Comparison of ENCODE assay signal across 16 mouse cellular contexts in the genomic region with DNA sequence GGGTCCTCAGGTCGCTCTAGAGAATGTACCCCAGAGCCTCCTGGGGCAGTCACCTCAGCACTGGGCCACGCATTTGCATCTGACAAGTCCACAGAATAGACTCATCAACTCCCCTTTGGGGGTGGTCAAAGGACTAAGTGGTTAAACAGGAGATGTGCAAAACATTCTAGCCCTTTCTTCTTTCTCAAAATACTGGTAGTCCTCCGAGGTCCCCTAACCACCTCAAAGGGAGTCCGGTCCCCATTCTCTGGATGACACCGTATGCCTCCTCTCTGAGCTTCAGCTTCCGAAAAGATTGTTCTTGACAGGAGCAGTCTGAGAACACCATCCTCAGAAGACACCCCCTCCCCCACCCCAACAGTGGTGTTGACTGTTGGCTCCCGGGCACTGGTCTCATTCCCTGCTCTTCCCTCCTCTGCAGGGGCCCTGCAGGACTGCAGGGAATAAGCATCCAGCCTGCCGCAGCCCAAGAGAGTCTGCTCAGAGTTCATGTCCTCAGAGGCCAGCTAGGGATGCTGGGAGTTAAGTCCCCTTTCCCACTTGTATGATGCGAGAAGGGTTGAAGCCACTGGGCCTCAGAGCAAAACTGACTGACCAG. TPM values are rescaled to one million over a fixed set of nuclear protein-coding genes. Genes with fewer than 3 reads are reported as not detected.
DNase-seq lines count a peak whose midpoint lies in the region; ATAC-seq and TF ChIP-seq lines count a peak whose summit lies in the region.
"Had no signal": no experiment of that assay in that cellular context is flagged by ENCODE, and none has a peak within 500 bp of the region (broad histone marks: within the 10 kb centered on the region; RNA-seq: fewer than 3 reads in every experiment).

No protein-coding gene starts in this region.

- no peak for TF ChIP-seq POLR2A in small intestine, adult 2 months (IDR thresholded peaks at IDR 0.05; ENCODE audit: low read depth, low read length)

- no peaks in the 10 kb centered on the region for H3K27me3 ChIP-seq in lung, embryonic 14.5 days (ENCODE audit: insufficient read depth, low read length)
- H3K27me3 ChIP-seq in intestine, postnatal 0 days (replicated peaks; ENCODE audit: control insufficient read depth, insufficient read depth, low read length), result no peaks in the 10 kb centered on the region
- H3K27me3 ChIP-seq in small intestine, adult 2 months (ENCODE audit: control insufficient read depth, insufficient read depth, low read length), result no peaks in the 10 kb centered on the region
- H3K27me3 ChIP-seq: forebrain, embryonic 13.5 days had no signal

- intact Hi-C loops in heart, postnatal 14 days (cut with DNase I), result no loop called here

- no peaks in the 10 kb centered on the region; the same call in 1 of the 2 replicates for H3K9me3 ChIP-seq in lung, embryonic 14.5 days (ENCODE audit: low read depth, low read length)
- H3K9me3 ChIP-seq in intestine, postnatal 0 days (ENCODE audit: control insufficient read depth), result no peaks in the 10 kb centered on the region
- H3K9me3 ChIP-seq: G1E had no signal

- no peak overlapping the region for H3K9ac ChIP-seq in lung, embryonic 14.5 days
- no peak overlapping the region for H3K9ac ChIP-seq in intestine, postnatal 0 days (ENCODE audit: low read depth, low read length)

- peak; percentile 41; the same call in 1 of the 2 replicates for ATAC-seq in lung, embryonic 14.5 days (ENCODE audit: insufficient read depth)
- no peak for ATAC-seq in intestine, postnatal 0 days
- ATAC-seq: forebrain, embryonic 13.5 days; inflammation-experienced regulatory T-cells, adult 6 months had no signal

- peak; percentile 92 for DNase-seq in heart, adult 11 months
- DNase-seq in heart, postnatal 14 days, result no peak
- DNase-seq in lung, embryonic 14.5 days, result peak; percentile 7
- DNase-seq in lung, postnatal 25 days (ENCODE audit: low spot score), result no peak
- no peak for DNase-seq in cerebellum, postnatal 25 days
- no peak for DNase-seq in kidney, postnatal 36 days
- DNase-seq: cerebellum, adult 9-11 months; gastrocnemius, postnatal 10 days; thymus, postnatal 14 days had no signal

- 38% methylated on average over 9 of the region's 9 CpGs for WGBS in lung, embryonic 14.5 days
- WGBS in intestine, postnatal 0 days, result 53% methylated on average over 9 of the region's 9 CpGs
- 44% methylated on average over 9 of the region's 9 CpGs for WGBS in small intestine, adult 2 months

- H3K4me1 ChIP-seq in lung, embryonic 14.5 days (ENCODE audit: insufficient read depth), result no peaks in the 10 kb centered on the region
- H3K4me1 ChIP-seq in intestine, postnatal 0 days (replicated peaks; ENCODE audit: control insufficient read depth, insufficient read depth, low read length), result no peaks in the 10 kb centered on the region
- peaks cover 9% of the 10 kb centered on the region; the same call in 1 of the 2 replicates for H3K4me1 ChIP-seq in small intestine, adult 2 months (ENCODE audit: control insufficient read depth, insufficient read depth, insufficient read length, low read length)

- no peaks in the 10 kb centered on the region for H3K36me3 ChIP-seq in lung, embryonic 14.5 days (ENCODE audit: insufficient read depth)
- no peaks in the 10 kb centered on the region for H3K36me3 ChIP-seq in intestine, postnatal 0 days (ENCODE audit: control insufficient read depth, insufficient read depth)
- H3K36me3 ChIP-seq in small intestine, adult 2 months (ENCODE audit: control insufficient read depth, insufficient read depth, low read length), result no peaks in the 10 kb centered on the region
- H3K36me3 ChIP-seq: G1E had no signal

- peak overlapping the region; percentile 28; the same call in 1 of the 2 replicates for H3K27ac ChIP-seq in lung, embryonic 14.5 days (ENCODE audit: low read depth)
- peak overlapping the region; percentile 35; the same call in 1 of the 2 replicates for H3K27ac ChIP-seq in intestine, postnatal 0 days (ENCODE audit: low read depth, low read length)
- peak overlapping the region; percentile 16 for H3K27ac ChIP-seq in small intestine, adult 2 months (ENCODE audit: insufficient read depth, low read depth, low read length)
- H3K27ac ChIP-seq: forebrain, embryonic 13.5 days had no signal

- no peak overlapping the region for H3K4me2 ChIP-seq in lung, embryonic 14.5 days
- no peak overlapping the region for H3K4me2 ChIP-seq in intestine, postnatal 0 days (replicated peaks; ENCODE audit: low read depth)
- H3K4me2 ChIP-seq: forebrain, embryonic 13.5 days; heart, embryonic 11.5 days had no signal

- no peak overlapping the region for H3K4me3 ChIP-seq in lung, embryonic 14.5 days (ENCODE audit: low read depth, low read length)
- no peak overlapping the region for H3K4me3 ChIP-seq in intestine, postnatal 0 days (ENCODE audit: low read depth, low read length)
- no peak overlapping the region for H3K4me3 ChIP-seq in small intestine, adult 2 months (ENCODE audit: low read depth, low read length)
- H3K4me3 ChIP-seq: forebrain, embryonic 13.5 days; megakaryocyte, embryonic 14.5 days had no signal

- TF ChIP-seq CTCF in lung, embryonic 14.5 days (IDR thresholded peaks at IDR 0.05; ENCODE audit: low read depth), result no peak
- peak; percentile 29 for TF ChIP-seq CTCF in intestine, postnatal 0 days (IDR thresholded peaks at IDR 0.05; ENCODE audit: low read depth)
- TF ChIP-seq CTCF in small intestine, adult 2 months (IDR thresholded peaks at IDR 0.05; ENCODE audit: extremely low read depth, insufficient read length, insufficient replicate concordance, low read depth, low read length), result no peak

RNA-seq across cellular contexts. Expression of a gene that starts 33.7 kb away (rescaled TPM):
- total RNA-seq in heart, postnatal 14 days (2021), result 10 to 100 TPM; 57.9 to 60.3 TPM
- 0.37 and 0.42 TPM in 2 replicates for polyA plus RNA-seq in lung, embryonic 14.5 days (2014; fragmentation: Nextera tagmentation; extraction: Ambion mirVana)
- 1.1 and 1.6 TPM in 2 replicates for polyA plus RNA-seq in intestine, postnatal 0 days (2015; fragmentation: Nextera tagmentation; extraction: Ambion mirVana)
- 2.2 and 2.7 TPM in 2 replicates for polyA plus RNA-seq in small intestine, adult 2 months (2012; rRNA removed)
- polyA plus RNA-seq: G1E had no signal

Comparison
In these comparisons a context has a peak if more than half of its experiments do, and no peak if none do; other contexts are left out.
1. DNase-seq: peak in heart, adult 11 months (single experiment) and lung, embryonic 14.5 days (single experiment); none in heart, postnatal 14 days (0 of 2), lung, postnatal 25 days (single experiment), cerebellum, postnatal 25 days (0 of 2) and kidney, postnatal 36 days (0 of 2).
2. Peak in every context shown above with its lines, with median percentiles within 50 percentile points of each other: H3K27ac ChIP-seq.